Mouse (Mus musculus): ENCODE data around the gene C2cd4a. TPM values are rescaled to one million over a fixed set of nuclear protein-coding genes. Genes with fewer than 3 reads are reported as not detected.

Gene C2cd4a
- polyA plus RNA-seq (2012; rRNA removed; ENCODE audit: low replicate concordance), result 0.21 and 9.4 TPM in 2 replicates

DNA sequence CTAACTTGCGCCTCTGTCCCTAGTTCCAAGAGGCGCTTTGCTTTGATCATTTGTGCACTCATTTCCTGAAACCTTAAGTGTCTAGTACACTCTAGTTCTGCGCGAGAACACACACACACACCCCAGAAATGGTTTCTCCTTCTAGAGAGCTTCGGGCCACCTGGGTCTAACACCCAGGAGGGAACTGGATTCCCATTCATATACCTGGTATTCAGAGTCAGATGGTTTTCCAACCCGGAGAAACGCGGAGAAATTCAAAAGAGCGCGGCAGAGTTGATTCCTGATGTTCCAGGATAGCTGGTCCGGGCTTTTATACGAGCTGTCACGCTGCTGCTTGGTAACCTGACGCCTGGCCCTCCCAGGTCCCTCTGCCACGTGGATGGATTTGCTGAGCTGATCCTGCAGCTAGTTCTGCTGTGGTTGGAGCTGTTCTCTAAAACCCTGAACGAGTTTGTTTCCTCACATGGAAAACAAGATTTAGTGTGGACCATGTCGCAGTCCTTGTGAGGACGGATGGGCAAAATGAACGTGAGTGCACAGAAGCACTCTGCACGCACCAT lies at the start of gene C2cd4a:
Gene C2cd4a, minus strand, starts transcription at position 285 of the 560 bp plus-strand sequence.

GRCm38 (mm10) chr9:67839981-67840859 lies 8.1 kb upstream of the C2cd4a start, which contains the start of gene Vps13c:
Gene Vps13c, plus strand, starts transcription at chr9:67840396.

Other genes starting within 250 kb of the C2cd4a start
- 0.18 TPM in 1 of 2 replicates, not detected in the other for gene C2cd4b, start 72.9 kb downstream of the C2cd4a start, polyA plus RNA-seq (2012; rRNA removed; ENCODE audit: low replicate concordance)
- 14.3 and 16.4 TPM in 2 replicates for gene Vps13c, start 8.1 kb upstream of the C2cd4a start, polyA plus RNA-seq (2012; rRNA removed; ENCODE audit: low replicate concordance)